Mouse (Mus musculus): Measurements from ENCODE around the gene Vhl. TPM values are rescaled to one million over a fixed set of nuclear protein-coding genes. Genes with fewer than 3 reads are reported as not detected.

Gene Vhl
- polyA plus RNA-seq, 1 experiment from 2014 or later = 12.9 TPM

- peak; percentile 90 for DNase-seq
- TF ChIP-seq EP300 (IDR thresholded peaks at IDR 0.05; ENCODE audit: low read depth) = no peak
- TF ChIP-seq CTCF (IDR thresholded peaks at IDR 0.05; ENCODE audit: low read depth) = peak; percentile 70
- WGBS (ENCODE audit: insufficient replicate concordance) = under 1% methylated on average over 60 of the region's 65 CpGs
Observed at GRCm38 (mm10) chr6:113604432-113605223, 19.1 kb upstream of the Vhl start, which contains the start of gene Brk1. Brk1 (plus strand) TSS chr6:113604772.

GRCm38 (mm10) chr6:113605224-113605545, 18.6 kb upstream of the Vhl start:
- Histone ChIP-seq H3K9ac (replicated peaks) (peak overlapping the region; percentile 83), H3K27ac (ENCODE audit: low read depth) (peak overlapping the region; percentile 88), H3K9me3 (ENCODE audit: low read length) (no peaks in the 10 kb centered on the region), H3K4me3 (ENCODE audit: low read depth, low read length) (peak overlapping the region; percentile 82), H3K36me3 (replicated peaks; ENCODE audit: insufficient read depth, low read length) (0 out of 2 replicates have a peak, but pooled peaks cover 2% of the 10 kb centered on the region), H3K27me3 (ENCODE audit: insufficient read depth, low read length) (no peaks in the 10 kb centered on the region), H3K4me1 (ENCODE audit: insufficient read depth) (peaks cover 21% of the 10 kb centered on the region), H3K4me2 (ENCODE audit: low read depth, low read length) (peak overlapping the region; percentile 81)
- peak; percentile 9; the same call in 1 of the 2 replicates for ATAC-seq
- 5% methylated on average over 10 of the region's 10 CpGs for WGBS (ENCODE audit: insufficient replicate concordance)
- no peak for DNase-seq
- TF ChIP-seq CTCF (IDR thresholded peaks at IDR 0.05; ENCODE audit: low read depth) (no peak), EP300 (IDR thresholded peaks at IDR 0.05; ENCODE audit: low read depth) (no peak)

More at GRCm38 (mm10) chr6:113604432-113605223, 19.1 kb upstream of the Vhl start, which contains the start of gene Brk1:
- Histone ChIP-seq H3K36me3 (replicated peaks; ENCODE audit: insufficient read depth, low read length) (0 out of 2 replicates have a peak, but pooled peaks cover 2% of the 10 kb centered on the region), H3K4me1 (ENCODE audit: insufficient read depth) (peaks cover 21% of the 10 kb centered on the region), H3K4me3 (ENCODE audit: low read depth, low read length) (peak within 1 kb of the TSS; percentile 82), H3K27ac (ENCODE audit: low read depth) (peak within 1 kb of the TSS; percentile 88), H3K27me3 (ENCODE audit: insufficient read depth, low read length) (no peaks in the 10 kb centered on the region), H3K4me2 (ENCODE audit: low read depth, low read length) (peak within 1 kb of the TSS; percentile 81), H3K9me3 (ENCODE audit: low read length) (no peaks in the 10 kb centered on the region), H3K9ac (replicated peaks) (peak within 1 kb of the TSS; percentile 83)
- peak; percentile 95 for ATAC-seq

GRCm38 (mm10) chr6:113608871-113609270, 14.9 kb upstream of the Vhl start:
- peaks cover 21% of the 10 kb centered on the region for H3K4me1 ChIP-seq (ENCODE audit: insufficient read depth)
- no peak overlapping the region for H3K27ac ChIP-seq (ENCODE audit: low read depth)
- H3K4me2 ChIP-seq (ENCODE audit: low read depth, low read length) = no peak overlapping the region
- H3K4me3 ChIP-seq (ENCODE audit: low read depth, low read length) = no peak overlapping the region
- no peak overlapping the region for H3K9ac ChIP-seq (replicated peaks)
- DNase-seq = no peak
- no peak for ATAC-seq
- WGBS (ENCODE audit: insufficient replicate concordance) = 74% methylated on average over 6 of the region's 6 CpGs
- H3K9me3 ChIP-seq (ENCODE audit: low read length) = no peaks in the 10 kb centered on the region
- peaks cover 8% of the 10 kb centered on the region; the same call in 1 of the 2 replicates for H3K36me3 ChIP-seq (replicated peaks; ENCODE audit: insufficient read depth, low read length)
- no peaks in the 10 kb centered on the region for H3K27me3 ChIP-seq (ENCODE audit: insufficient read depth, low read length)
- TF ChIP-seq EP300 (IDR thresholded peaks at IDR 0.05; ENCODE audit: low read depth) (no peak), CTCF (IDR thresholded peaks at IDR 0.05; ENCODE audit: low read depth) (no peak)

- no peak overlapping the region for H3K9ac ChIP-seq (replicated peaks)
- WGBS (ENCODE audit: insufficient replicate concordance) = 88% methylated on average over 7 of the region's 7 CpGs
- no peak overlapping the region for H3K27ac ChIP-seq (ENCODE audit: low read depth)
- H3K36me3 ChIP-seq (replicated peaks; ENCODE audit: insufficient read depth, low read length) = peaks cover 12% of the 10 kb centered on the region; the same call in 1 of the 2 replicates
- DNase-seq = no peak
- no peak overlapping the region for H3K4me2 ChIP-seq (ENCODE audit: low read depth, low read length)
- H3K4me1 ChIP-seq (ENCODE audit: insufficient read depth) = peaks cover 17% of the 10 kb centered on the region
- no peaks in the 10 kb centered on the region for H3K9me3 ChIP-seq (ENCODE audit: low read length)
- TF ChIP-seq CTCF (IDR thresholded peaks at IDR 0.05; ENCODE audit: low read depth) (no peak), EP300 (IDR thresholded peaks at IDR 0.05; ENCODE audit: low read depth) (no peak)
- no peak for ATAC-seq
- no peaks in the 10 kb centered on the region for H3K27me3 ChIP-seq (ENCODE audit: insufficient read depth, low read length)
- no peak overlapping the region for H3K4me3 ChIP-seq (ENCODE audit: low read depth, low read length)
Observed at GRCm38 (mm10) chr6:113609293-113609692, 14.5 kb upstream of the Vhl start.

GRCm38 (mm10) chr6:113612258-113612969, 11.3 kb upstream of the Vhl start:
- ATAC-seq (no peak), DNase-seq (no peak)
- Histone ChIP-seq H3K9me3 (ENCODE audit: low read length) (no peaks in the 10 kb centered on the region), H3K27me3 (ENCODE audit: insufficient read depth, low read length) (no peaks in the 10 kb centered on the region), H3K9ac (replicated peaks) (no peak overlapping the region), H3K36me3 (replicated peaks; ENCODE audit: insufficient read depth, low read length) (peaks cover 37% of the 10 kb centered on the region), H3K4me3 (ENCODE audit: low read depth, low read length) (no peak overlapping the region), H3K27ac (ENCODE audit: low read depth) (no peak overlapping the region), H3K4me1 (ENCODE audit: insufficient read depth) (peaks cover 4% of the 10 kb centered on the region; the same call in 1 of the 2 replicates), H3K4me2 (ENCODE audit: low read depth, low read length) (no peak overlapping the region)
- WGBS (ENCODE audit: insufficient replicate concordance) = 79% methylated on average over 8 of the region's 8 CpGs
- TF ChIP-seq EP300 (IDR thresholded peaks at IDR 0.05; ENCODE audit: low read depth) (no peak), CTCF (IDR thresholded peaks at IDR 0.05; ENCODE audit: low read depth) (no peak)

GRCm38 (mm10) chr6:113614152-113614551, 9.6 kb upstream of the Vhl start:
- no peak overlapping the region for H3K4me2 ChIP-seq (ENCODE audit: low read depth, low read length)
- no peaks in the 10 kb centered on the region for H3K27me3 ChIP-seq (ENCODE audit: insufficient read depth, low read length)
- H3K9me3 ChIP-seq (ENCODE audit: low read length) = no peaks in the 10 kb centered on the region
- no peak overlapping the region for H3K9ac ChIP-seq (replicated peaks)
- DNase-seq (no peak), ATAC-seq (no peak)
- TF ChIP-seq CTCF (IDR thresholded peaks at IDR 0.05; ENCODE audit: low read depth) (no peak), EP300 (IDR thresholded peaks at IDR 0.05; ENCODE audit: low read depth) (no peak)
- 88% methylated on average over 7 of the region's 7 CpGs for WGBS (ENCODE audit: insufficient replicate concordance)
- H3K36me3 ChIP-seq (replicated peaks; ENCODE audit: insufficient read depth, low read length) = peaks cover 41% of the 10 kb centered on the region
- H3K4me3 ChIP-seq (ENCODE audit: low read depth, low read length) = no peak overlapping the region
- no peaks in the 10 kb centered on the region for H3K4me1 ChIP-seq (ENCODE audit: insufficient read depth)
- no peak overlapping the region for H3K27ac ChIP-seq (ENCODE audit: low read depth)
